Mouse (Mus musculus): ENCODE results near the gene Ifna11.
"Not testable (repeated sequence)": the region's sequence is repeated elsewhere in the genome, so short reads cannot be mapped to it uniquely, and the experiment has no call there.

Gene Ifna11

GRCm38 (mm10) chr4:88819659-88820058, at the start of gene Ifna11:
Gene Ifna11 (plus strand): TSS chr4:88819959.
- DNase-seq (ENCODE audit: low spot score in 2 of 2): no peak

GRCm38 (mm10) chr4:88773534-88773933, 46.2 kb upstream of the Ifna11 start, which contains the start of gene Gm13290:
Gene Gm13290 (plus strand): TSS chr4:88773834.
- not testable (repeated sequence) for DNase-seq (ENCODE audit: low spot score in 2 of 2)

- not testable (repeated sequence) for DNase-seq (ENCODE audit: low spot score in 2 of 2)
Measured at GRCm38 (mm10) chr4:88776622-88777021, 43.1 kb upstream of the Ifna11 start, which contains the start of gene Gm13289. Gene Gm13289 (plus strand): TSS chr4:88776922.

- DNase-seq (ENCODE audit: low spot score in 2 of 2): not testable (repeated sequence)
Measured at GRCm38 (mm10) chr4:88779550-88779949, 40.2 kb upstream of the Ifna11 start, which contains the start of gene Gm13272. Gene Gm13272 (plus strand): TSS chr4:88779850.

- peak in 1 of 2 experiments; percentile 62 for DNase-seq (ENCODE audit: low spot score in 2 of 2)
Measured at GRCm38 (mm10) chr4:88780320-88780719, 39.4 kb upstream of the Ifna11 start.

GRCm38 (mm10) chr4:88781831-88782230, 37.9 kb upstream of the Ifna11 start, which contains the start of gene Ifnz:
Gene Ifnz (plus strand): TSS chr4:88782131.
- not testable (repeated sequence) for DNase-seq (ENCODE audit: low spot score in 2 of 2)

- DNase-seq (ENCODE audit: low spot score in 2 of 2): not testable (repeated sequence)
Measured at GRCm38 (mm10) chr4:88782335-88782734, 37.4 kb upstream of the Ifna11 start.

GRCm38 (mm10) chr4:88785409-88785808, 34.4 kb upstream of the Ifna11 start, which contains the start of gene Gm13276:
Gene Gm13276 (plus strand): TSS chr4:88785709.
- DNase-seq (ENCODE audit: low spot score in 2 of 2): not testable (repeated sequence)

- peak; percentile 61 to 76 for DNase-seq (ENCODE audit: low spot score in 2 of 2)
Measured at GRCm38 (mm10) chr4:88788402-88788801, 31.4 kb upstream of the Ifna11 start, which contains the start of gene Gm13277. Gene Gm13277 (plus strand): TSS chr4:88788632.

GRCm38 (mm10) chr4:88791250-88791649, 28.5 kb upstream of the Ifna11 start, which contains the start of gene Gm13278:
Gene Gm13278 (plus strand): TSS chr4:88791550.
- not testable (repeated sequence) for DNase-seq (ENCODE audit: low spot score in 2 of 2)

GRCm38 (mm10) chr4:88793936-88794675, 25.7 kb upstream of the Ifna11 start, which contains the start of gene Gm13275:
Gene Gm13275 (plus strand): TSS chr4:88794487.
- DNase-seq (ENCODE audit: low spot score in 2 of 2): peak; percentile 59 to 89

- not testable (repeated sequence) for DNase-seq (ENCODE audit: low spot score in 2 of 2)
Measured at GRCm38 (mm10) chr4:88797097-88797496, 22.7 kb upstream of the Ifna11 start, which contains the start of gene Gm13279. Gene Gm13279 (plus strand): TSS chr4:88797397.

GRCm38 (mm10) chr4:88799365-88799764, 20.4 kb upstream of the Ifna11 start, which contains the start of gene Gm13285:
Gene Gm13285 (plus strand): TSS chr4:88799665.
- not testable (repeated sequence) for DNase-seq (ENCODE audit: low spot score in 2 of 2)

GRCm38 (mm10) chr4:88802954-88803353, 16.8 kb upstream of the Ifna11 start, which contains the start of gene Gm13287:
Gene Gm13287 (plus strand): TSS chr4:88803254.
- not testable (repeated sequence) for DNase-seq (ENCODE audit: low spot score in 2 of 2)

GRCm38 (mm10) chr4:88805231-88805630, 14.5 kb upstream of the Ifna11 start, which contains the start of gene Gm13288:
Gene Gm13288 (plus strand): TSS chr4:88805531.
- DNase-seq (ENCODE audit: low spot score in 2 of 2): not testable (repeated sequence)

GRCm38 (mm10) chr4:88805761-88806160, 14.0 kb upstream of the Ifna11 start:
- DNase-seq (ENCODE audit: low spot score in 2 of 2): not testable (repeated sequence)

GRCm38 (mm10) chr4:88815928-88816327, 3.8 kb upstream of the Ifna11 start, which contains the start of gene Ifna7:
Gene Ifna7 (plus strand): TSS chr4:88816228.
- no peak for DNase-seq (ENCODE audit: low spot score in 2 of 2)

- DNase-seq (ENCODE audit: low spot score in 2 of 2): no peak
Measured at GRCm38 (mm10) chr4:88822995-88823394, 3.2 kb downstream of the Ifna11 start.

GRCm38 (mm10) chr4:88827116-88827515, 7.4 kb downstream of the Ifna11 start, which contains the start of gene Ifna6:
Gene Ifna6 (plus strand): TSS chr4:88827416.
- DNase-seq (ENCODE audit: low spot score in 2 of 2): not testable (repeated sequence)

GRCm38 (mm10) chr4:88830523-88830922, 10.8 kb downstream of the Ifna11 start:
- no peak for DNase-seq (ENCODE audit: low spot score in 2 of 2)

GRCm38 (mm10) chr4:88835225-88835624, 15.5 kb downstream of the Ifna11 start, which contains the start of gene Ifna5:
Gene Ifna5 (plus strand): TSS chr4:88835525.
- not testable (repeated sequence) for DNase-seq (ENCODE audit: low spot score in 2 of 2)

- no peak for DNase-seq (ENCODE audit: low spot score in 2 of 2)
Measured at GRCm38 (mm10) chr4:88838828-88839227, 19.1 kb downstream of the Ifna11 start.
